Mouse (Mus musculus) stomach, postnatal 0 days (tissue): ENCODE measurements around the gene Speer4f1. TPM values are rescaled to one million over a fixed set of nuclear protein-coding genes. Genes with fewer than 3 reads are reported as not detected.
"Not testable (repeated sequence)": the region's sequence is repeated elsewhere in the genome, so short reads cannot be mapped to it uniquely, and the experiment has no call there.

ENCODE experiments used
- ATAC-seq: fragments of 200-750 bp; cut with Nextera tagmentation; 2 replicates; pipeline ENCODE4 v1.8.0; 2017; ENCODE audit not compliant: low FRiP score, low TSS enrichment
- DNase-seq: peaks from one replicate; pipeline ENCODE4 v3.0.0-alpha.2; 2016; ENCODE audit warnings: low spot score
- H3K27ac ChIP-seq: fragments of 300-500 bp; sonication (generic); replicated peaks from 2 replicates; pipeline ENCODE4 v1.5.1; 2014; ENCODE audit warnings: mild to moderate bottlenecking, control low read depth
- H3K27me3 ChIP-seq: fragments of 300-500 bp; sonication (generic); 2 replicates; pipeline ENCODE4 v1.6.1; 2014; ENCODE audit warnings: low read length; ENCODE audit not compliant: control insufficient read depth, insufficient read depth
- H3K36me3 ChIP-seq: fragments of 300-500 bp; sonication (generic); 2 replicates; pipeline ENCODE4 v1.6.1; 2014; ENCODE audit warnings: low read length, mixed read lengths; ENCODE audit not compliant: control insufficient read depth, insufficient read depth
- H3K4me1 ChIP-seq: fragments of 300-500 bp; sonication (generic); replicated peaks from 2 replicates; pipeline ENCODE4 v1.6.1; 2014; ENCODE audit warnings: antibody characterized with exemption; ENCODE audit not compliant: control insufficient read depth, insufficient read depth
- H3K4me2 ChIP-seq: fragments of 300-500 bp; sonication (generic); replicated peaks from 2 replicates; pipeline ENCODE4 v1.6.1; 2014; ENCODE audit warnings: low read depth, mild to moderate bottlenecking, control low read depth, moderate library complexity
- H3K4me3 ChIP-seq: fragments of 300-500 bp; sonication (generic); 2 replicates; pipeline ENCODE4 v1.5.1; 2014; ENCODE audit warnings: low read depth, low read length, control low read depth
- H3K9ac ChIP-seq: fragments of 300-500 bp; sonication (generic); 2 replicates; pipeline ENCODE4 v1.6.1; 2014; ENCODE audit warnings: mild to moderate bottlenecking, low read length, control low read depth, mixed read lengths
- H3K9me3 ChIP-seq: fragments of 300-500 bp; sonication (generic); 2 replicates; pipeline ENCODE4 v1.6.1; 2016; ENCODE audit warnings: low read length; ENCODE audit not compliant: control insufficient read depth
- CTCF ChIP-seq: IDR thresholded peaks from 2 replicates; pipeline ENCODE4 v1.5.1; 2016; ENCODE audit warnings: antibody characterized with exemption, low read depth, mild to moderate bottlenecking, moderate library complexity
- EP300 ChIP-seq: optimal IDR thresholded peaks from 2 replicates; pipeline ENCODE3; 2016; ENCODE audit warnings: antibody characterized with exemption
- WGBS: fragments of 180-500 bp; shearing (Covaris S2); extraction: QIAGEN DNeasy Blood & Tissue Kit; methylation state at CpG from one replicate; pipeline ENCODE4 v1.1.7; 2014; 5-methylcytosine and 5-hydroxymethylcytosine counted together
- polyA plus RNA-seq: library from polyadenylated mRNA; unstranded; fragments of >200 nt; fragmentation: Nextera tagmentation; extraction: Ambion mirVana; gene quantifications from 2 replicates; pipeline ENCODE4 v1.2.1, GENCODE M21; 2015

Gene Speer4f1
- polyA plus RNA-seq, result not detected in 2 replicates

DNA sequence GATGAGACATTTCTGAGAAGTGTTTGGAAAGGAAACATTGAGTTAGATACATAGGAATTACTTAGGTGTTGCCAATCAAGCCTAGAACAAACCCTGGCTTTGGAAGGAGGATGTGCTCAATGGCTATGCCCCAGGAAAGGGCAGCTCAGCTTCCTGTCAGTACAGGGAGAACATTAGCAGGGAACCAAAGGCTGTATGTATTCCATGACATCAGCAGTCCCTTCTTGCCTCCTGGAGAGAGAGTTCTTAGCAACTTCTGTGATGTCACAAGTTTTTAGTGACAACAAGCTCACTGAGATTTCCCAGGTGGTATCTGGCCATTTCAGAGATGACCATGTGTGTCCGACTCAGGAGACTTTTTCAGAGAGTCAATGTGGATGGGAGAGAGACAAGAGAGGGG, at the start of gene Speer4f1:
Speer4f1 (plus strand) TSS at position 301 of the 400 bp plus-strand sequence.
- not testable (repeated sequence) for H3K4me3 ChIP-seq, DNase-seq, H3K4me1 ChIP-seq, ATAC-seq, H3K36me3 ChIP-seq, H3K27me3 ChIP-seq, H3K4me2 ChIP-seq, H3K27ac ChIP-seq, H3K9me3 ChIP-seq, H3K9ac ChIP-seq
- 88% methylated on average over 1 of the region's 1 CpGs for WGBS

DNA sequence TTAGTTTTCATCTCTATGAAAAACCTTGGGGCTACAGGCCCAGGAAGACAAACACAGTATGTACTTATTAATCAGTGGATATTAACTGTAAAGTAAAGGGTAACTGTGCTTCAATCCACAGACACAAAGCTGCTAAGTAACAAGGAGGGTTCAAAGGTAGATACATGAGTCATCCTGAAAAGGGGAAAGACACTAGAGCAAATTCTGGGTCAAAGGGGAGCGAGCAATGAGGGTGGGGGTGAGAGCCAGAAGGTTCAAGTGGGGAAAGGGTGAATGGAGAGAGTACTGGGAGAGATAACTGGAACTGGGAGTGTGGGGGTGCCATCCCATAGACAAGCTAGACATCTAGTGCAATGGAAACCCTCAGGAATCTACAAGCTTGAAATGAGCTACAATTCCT, 49.0 kb upstream of the Speer4f1 start:
- no peak overlapping the region for H3K27ac ChIP-seq
- TF ChIP-seq CTCF (no peak), EP300 (no peak)
- 83% methylated on average over 1 of the region's 1 CpGs for WGBS
- no peak overlapping the region for H3K4me3 ChIP-seq
- H3K9me3 ChIP-seq, result no peaks in the 10 kb centered on the region
- H3K4me2 ChIP-seq, result no peak overlapping the region
- ATAC-seq (no peak), DNase-seq (no peak)
- no peaks in the 10 kb centered on the region for H3K36me3 ChIP-seq
- H3K9ac ChIP-seq, result no peak overlapping the region
- H3K4me1 ChIP-seq, result no peaks in the 10 kb centered on the region
- H3K27me3 ChIP-seq, result no peaks in the 10 kb centered on the region

DNA sequence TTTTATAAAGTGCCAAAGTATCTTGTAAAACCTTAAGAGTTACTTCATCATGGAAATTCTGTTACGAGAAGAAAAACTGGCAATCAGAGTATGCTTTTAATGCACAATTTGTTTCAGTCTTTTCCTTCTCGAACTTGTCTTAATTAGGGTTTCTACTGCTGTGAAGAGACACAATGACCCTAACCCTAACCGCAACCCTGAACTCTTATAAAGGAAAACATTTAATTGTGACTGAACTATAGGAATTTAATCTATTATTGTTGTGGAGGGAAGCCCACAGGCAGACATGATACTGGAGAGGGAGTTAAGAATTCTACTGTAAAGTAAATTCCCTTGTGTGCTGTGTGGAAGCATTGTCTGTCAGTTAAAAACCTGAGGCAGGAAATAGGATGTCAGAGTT, 41.2 kb upstream of the Speer4f1 start:
- no peak for TF ChIP-seq CTCF
- no peak for TF ChIP-seq EP300
- 90% methylated on average over 3 of the region's 3 CpGs for WGBS
- no peak for ATAC-seq

DNA sequence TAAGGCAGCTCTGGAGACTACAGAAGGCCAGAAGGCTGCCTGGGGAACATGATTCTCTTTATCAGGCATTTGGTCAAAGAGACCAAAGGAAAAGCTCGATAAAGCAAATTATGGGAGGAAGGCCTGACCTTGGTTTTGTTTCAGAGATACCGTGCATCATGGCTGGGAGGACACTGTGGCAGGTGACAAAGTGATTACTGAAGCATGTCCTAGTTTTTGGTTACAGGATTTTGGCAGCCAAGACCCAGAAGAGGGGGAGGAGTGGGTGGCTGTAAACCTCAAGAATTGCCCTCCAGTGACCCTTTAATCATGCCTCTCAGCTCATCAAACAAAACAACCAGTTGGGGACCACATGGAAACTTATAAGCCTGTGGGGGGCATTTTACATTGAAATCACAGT, 39.7 kb upstream of the Speer4f1 start:
- ATAC-seq (no peak), DNase-seq (no peak)
- no peak overlapping the region for H3K4me3 ChIP-seq
- no peak overlapping the region for H3K27ac ChIP-seq
- WGBS, result 47% methylated on average over 2 of the region's 2 CpGs
- TF ChIP-seq EP300, result no peak
- no peak for TF ChIP-seq CTCF
- no peak overlapping the region for H3K9ac ChIP-seq
- H3K4me2 ChIP-seq, result no peak overlapping the region
- H3K27me3 ChIP-seq, result no peaks in the 10 kb centered on the region
- H3K36me3 ChIP-seq, result no peaks in the 10 kb centered on the region
- no peaks in the 10 kb centered on the region for H3K4me1 ChIP-seq
- no peaks in the 10 kb centered on the region for H3K9me3 ChIP-seq

More for the DNA sequence above, 41.2 kb upstream of the Speer4f1 start:
- Histone ChIP-seq H3K4me1 (no peaks in the 10 kb centered on the region), H3K4me3 (no peak overlapping the region), H3K27me3 (no peaks in the 10 kb centered on the region), H3K9ac (no peak overlapping the region), H3K9me3 (no peaks in the 10 kb centered on the region), H3K36me3 (no peaks in the 10 kb centered on the region), H3K27ac (no peak overlapping the region), H3K4me2 (no peak overlapping the region)
- no peak for DNase-seq

DNA sequence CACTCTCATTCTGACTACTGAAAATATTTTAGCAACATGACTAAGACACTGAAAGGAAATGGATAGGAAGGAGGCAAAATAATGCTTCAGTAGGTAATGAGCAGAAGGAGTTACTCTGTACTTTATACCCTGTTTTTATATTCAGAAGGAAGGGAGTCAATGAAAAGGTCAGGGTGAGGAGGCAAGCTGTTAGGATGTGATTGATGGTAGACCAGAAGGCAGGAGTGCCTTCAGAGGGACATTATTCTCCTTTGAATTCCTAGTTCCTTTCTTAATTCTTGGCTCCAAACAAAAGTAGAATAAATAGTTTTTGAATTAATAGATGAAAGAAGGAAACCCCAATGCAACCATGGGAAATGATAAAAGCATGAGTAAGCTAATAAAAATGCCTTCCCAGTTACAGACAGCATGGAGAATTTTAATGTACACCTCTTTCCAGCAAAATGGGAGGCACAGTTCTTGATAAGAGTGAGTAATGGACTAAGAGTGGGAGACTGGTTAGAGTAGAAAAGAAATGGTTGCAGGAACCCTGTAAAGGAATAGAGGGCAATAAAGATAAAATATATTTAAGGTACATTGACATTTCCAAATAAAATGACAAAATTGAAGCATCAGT, 36.3 kb upstream of the Speer4f1 start:
- no peak for ATAC-seq
- no peak for TF ChIP-seq CTCF
- no peak for TF ChIP-seq EP300
- Histone ChIP-seq H3K27me3 (no peaks in the 10 kb centered on the region), H3K9ac (no peak overlapping the region), H3K4me3 (no peak overlapping the region), H3K9me3 (no peaks in the 10 kb centered on the region), H3K4me2 (no peak overlapping the region), H3K4me1 (no peaks in the 10 kb centered on the region), H3K36me3 (no peaks in the 10 kb centered on the region), H3K27ac (no peak overlapping the region)
- no peak for DNase-seq

DNA sequence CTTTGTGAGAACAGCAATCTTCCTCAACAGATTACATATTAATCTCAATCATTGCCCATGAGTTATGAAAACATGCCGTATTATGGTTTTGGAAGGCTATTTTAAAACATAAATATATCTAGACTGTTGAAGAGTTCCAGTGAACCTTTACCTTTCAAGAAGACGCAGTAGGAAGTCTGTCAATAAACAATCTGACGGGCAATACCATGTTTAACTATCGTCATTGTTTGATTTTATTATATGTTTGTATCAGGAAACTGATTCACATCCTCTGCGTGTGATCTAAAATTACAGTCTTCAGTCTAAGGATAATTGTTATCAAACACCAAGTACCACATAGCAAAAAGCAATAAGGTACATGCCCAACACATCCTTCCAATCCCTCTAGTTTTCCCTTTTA, 21.8 kb upstream of the Speer4f1 start:
- no peak for DNase-seq
- H3K4me1 ChIP-seq, result no peaks in the 10 kb centered on the region
- H3K36me3 ChIP-seq, result no peaks in the 10 kb centered on the region
- TF ChIP-seq EP300 (no peak), CTCF (no peak)
- no peaks in the 10 kb centered on the region for H3K27me3 ChIP-seq
- H3K27ac ChIP-seq, result no peak overlapping the region
- no peak overlapping the region for H3K9ac ChIP-seq
- H3K9me3 ChIP-seq, result no peaks in the 10 kb centered on the region
- H3K4me2 ChIP-seq, result no peak overlapping the region
- 50% methylated on average over 5 of the region's 5 CpGs for WGBS
- no peak overlapping the region for H3K4me3 ChIP-seq
- ATAC-seq, result no peak
